Mouse (Mus musculus): ENCODE data around the gene Gm30083.

The Gm30083 gene

DNA sequence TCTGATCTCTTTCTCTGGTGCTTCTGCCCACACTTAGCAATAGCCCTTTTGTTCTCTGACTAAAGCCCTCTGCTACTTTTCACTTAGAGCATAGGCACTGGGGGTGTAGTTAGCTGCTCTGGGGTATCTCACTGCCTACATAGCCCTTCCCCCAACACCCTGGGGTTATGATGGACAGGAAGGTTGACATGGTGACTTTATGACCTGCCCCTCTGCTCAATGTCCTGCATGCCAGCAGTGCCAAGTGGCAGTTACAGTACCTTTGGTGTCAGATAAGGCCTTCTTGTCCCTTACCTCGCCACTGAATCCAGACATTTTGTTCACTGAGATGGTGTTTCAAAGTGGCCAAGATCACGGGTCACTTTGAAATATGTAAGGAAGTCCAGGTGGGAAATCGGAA, at the start of gene Gm30083:
Gene Gm30083 (minus strand): TSS at position 120 of the 400 bp plus-strand sequence.
- in situ Hi-C loops (cut with MboI, MseI): no loop called here

GRCm38 (mm10) chr14:34052516-34052915, 37.5 kb upstream of the Gm30083 start, which contains the start of gene Antxrl:
TSS of gene Antxrl (plus strand) at chr14:34052707.
- in situ Hi-C loops (cut with MboI, MseI): no loop called here

DNA sequence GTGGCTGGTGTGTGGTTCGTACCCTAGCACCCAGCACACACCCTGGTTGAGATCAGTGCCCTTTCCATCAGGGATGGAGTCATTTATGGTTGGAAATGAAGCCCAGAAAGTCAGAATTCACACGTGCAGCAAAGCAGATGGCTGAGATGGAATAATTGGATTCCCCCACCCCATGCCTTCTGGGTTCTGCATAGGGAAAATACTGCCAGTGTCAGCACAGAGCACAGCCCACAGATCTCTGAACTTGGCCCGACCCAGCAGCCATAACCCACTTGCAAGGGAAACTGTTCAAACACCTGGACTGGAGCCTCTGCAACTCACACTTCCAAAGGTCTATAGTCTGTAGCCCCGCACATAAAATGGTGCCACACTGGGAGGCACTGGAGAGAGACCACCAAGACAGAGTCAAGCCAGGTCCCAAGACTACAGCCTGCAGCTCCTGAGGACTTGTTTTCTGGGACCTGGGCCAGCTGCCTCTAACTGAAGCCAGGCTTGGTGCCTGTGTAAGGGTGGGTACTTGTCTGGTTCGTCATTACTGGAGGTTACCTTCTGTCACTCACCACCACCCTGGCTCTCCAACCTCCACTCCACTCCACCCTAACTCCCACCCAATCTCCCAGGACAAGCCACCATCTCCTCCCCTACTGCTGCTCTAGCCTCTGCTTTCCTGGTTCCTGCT, 35.3 kb upstream of the Gm30083 start:
- in situ Hi-C loops (cut with MboI, MseI): no loop called here

DNA sequence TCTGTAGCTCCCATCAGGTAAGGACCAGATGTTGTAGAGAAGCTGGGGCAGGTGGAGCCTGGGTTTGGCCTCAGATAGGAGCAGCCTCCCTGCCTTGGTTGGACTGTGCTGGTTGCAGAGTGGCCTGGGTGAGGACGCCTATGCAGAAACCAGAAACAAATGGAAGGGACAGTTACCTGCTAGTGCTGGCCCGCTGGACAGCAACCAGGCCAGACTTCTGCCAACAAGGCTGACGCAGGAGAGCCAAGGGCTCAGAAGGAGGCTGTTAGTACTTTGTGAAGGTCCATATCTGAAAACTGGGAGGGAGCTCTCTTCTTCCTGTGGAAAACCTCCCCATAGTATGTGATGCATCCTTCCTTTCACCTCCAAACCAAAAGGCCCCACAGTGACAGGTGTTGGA, 28.4 kb upstream of the Gm30083 start:
- in situ Hi-C loops (cut with MboI, MseI): no loop called here

DNA sequence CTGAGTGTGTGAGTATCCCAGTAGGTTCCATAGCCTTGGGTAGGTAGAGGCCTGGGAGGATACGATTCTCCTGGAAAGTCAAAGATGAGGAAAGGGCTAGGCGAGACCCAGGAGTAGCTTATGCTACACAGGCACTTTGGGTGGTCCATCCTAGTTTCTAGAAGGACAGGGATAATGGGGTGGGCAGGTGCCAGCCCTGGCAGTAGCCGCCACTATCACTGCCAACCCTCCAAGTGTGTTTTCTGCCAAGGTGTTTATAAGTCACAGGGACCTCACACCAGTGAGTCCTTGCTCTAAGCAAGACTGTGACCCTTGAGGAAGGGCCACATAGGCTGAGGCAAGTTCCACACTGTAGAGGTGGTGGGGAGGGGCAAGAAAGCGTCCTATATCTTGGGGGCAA, 26.3 kb upstream of the Gm30083 start:
- in situ Hi-C loops (cut with MboI, MseI): no loop called here

GRCm38 (mm10) chr14:34033841-34034610, 19.0 kb upstream of the Gm30083 start:
- in situ Hi-C loops (cut with MboI, MseI): no loop called here

GRCm38 (mm10) chr14:34026710-34027109, 11.7 kb upstream of the Gm30083 start:
- in situ Hi-C loops (cut with MboI, MseI): loop anchor here (10.0 kb wide), 1 partner anchor 1558 kb away; no protein-coding TSS in a partner anchor

DNA sequence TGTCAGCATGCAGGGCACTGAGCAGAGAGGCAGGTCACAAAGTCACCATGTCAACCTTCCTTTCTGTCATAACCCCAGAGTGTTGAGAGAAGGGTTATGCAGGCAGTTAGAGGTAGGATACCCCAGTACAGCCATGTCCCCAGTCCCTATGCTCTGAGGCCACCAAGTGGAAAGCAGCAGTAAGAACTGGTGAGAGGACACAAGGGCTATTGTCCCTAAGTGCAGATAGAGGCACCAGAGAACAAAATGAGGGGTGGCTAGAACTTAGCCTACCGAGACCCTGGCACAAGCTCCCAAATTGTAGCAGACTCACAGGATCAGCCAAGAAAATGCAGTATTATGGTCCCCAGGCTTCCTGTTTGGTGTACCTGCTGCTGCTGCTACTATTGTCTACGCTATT, 2.0 kb upstream of the Gm30083 start:
- in situ Hi-C loops (cut with MboI, MseI): no loop called here

DNA sequence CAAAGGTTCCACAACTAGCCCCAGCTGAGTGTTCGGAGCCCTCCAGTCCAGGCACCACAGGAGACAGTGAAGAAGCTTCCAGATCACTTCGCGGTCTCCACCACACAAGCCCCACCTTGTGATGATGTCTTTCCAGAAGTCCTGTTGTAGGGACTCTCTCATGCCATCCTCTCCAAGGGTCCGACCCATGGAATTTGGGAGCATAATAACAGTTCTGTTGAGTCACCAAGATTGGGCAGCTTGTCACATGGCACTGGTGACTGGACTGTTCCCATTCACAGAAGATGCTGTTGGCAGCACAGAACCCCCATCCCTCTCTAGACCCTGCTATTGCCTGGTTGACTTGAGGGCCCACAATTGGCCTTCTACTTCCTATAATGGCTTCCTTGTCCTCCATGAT, 1.4 kb upstream of the Gm30083 start, which contains the start of gene Gm5460:
Gene Gm5460 (plus strand): TSS at position 378 of the 400 bp plus-strand sequence.
- in situ Hi-C loops (cut with MboI, MseI): no loop called here

DNA sequence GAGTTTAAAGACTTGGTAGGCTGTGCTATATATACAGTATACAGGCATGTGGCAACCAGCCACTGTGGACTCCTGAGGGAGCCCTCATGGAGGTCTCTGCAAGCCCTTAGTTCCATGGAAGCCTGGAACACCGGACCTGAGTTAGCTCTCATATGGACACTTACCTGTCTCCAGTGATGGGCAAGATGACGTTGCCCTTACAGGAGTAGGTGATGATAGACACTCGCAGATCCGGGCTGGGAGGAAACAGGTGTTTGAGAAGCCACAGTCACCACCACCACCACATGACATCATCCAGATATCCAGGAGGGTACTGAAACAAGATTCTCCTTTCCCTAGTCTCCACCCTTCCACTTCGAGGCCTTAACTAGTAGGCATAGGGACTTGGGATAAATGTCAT, 12.6 kb downstream of the Gm30083 start:
- in situ Hi-C loops (cut with MboI, MseI): no loop called here

GRCm38 (mm10) chr14:34001445-34001844, 13.5 kb downstream of the Gm30083 start:
- in situ Hi-C loops (cut with MboI, MseI): no loop called here

GRCm38 (mm10) chr14:34000076-34000475, 14.9 kb downstream of the Gm30083 start:
- in situ Hi-C loops (cut with MboI, MseI): no loop called here

DNA sequence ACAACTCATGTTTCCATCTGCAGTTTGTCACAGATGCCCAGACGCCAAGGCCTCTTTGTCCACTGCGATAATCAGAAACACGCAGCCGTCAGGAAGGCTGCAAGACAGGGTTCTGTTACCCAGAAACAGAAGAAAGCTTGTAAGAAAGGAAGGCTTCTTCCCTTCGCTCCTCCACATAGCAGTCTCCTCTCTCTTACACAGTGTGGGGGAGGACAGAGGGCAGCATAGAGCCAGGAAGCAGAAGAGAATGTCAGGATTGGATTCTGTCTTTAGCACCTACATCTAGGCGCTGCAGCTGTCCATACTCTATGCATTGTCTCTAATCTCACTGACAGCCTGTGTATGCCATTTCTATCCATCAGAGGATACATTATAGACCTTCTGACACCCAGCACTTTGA, 17.6 kb downstream of the Gm30083 start:
- in situ Hi-C loops (cut with MboI, MseI): no loop called here

DNA sequence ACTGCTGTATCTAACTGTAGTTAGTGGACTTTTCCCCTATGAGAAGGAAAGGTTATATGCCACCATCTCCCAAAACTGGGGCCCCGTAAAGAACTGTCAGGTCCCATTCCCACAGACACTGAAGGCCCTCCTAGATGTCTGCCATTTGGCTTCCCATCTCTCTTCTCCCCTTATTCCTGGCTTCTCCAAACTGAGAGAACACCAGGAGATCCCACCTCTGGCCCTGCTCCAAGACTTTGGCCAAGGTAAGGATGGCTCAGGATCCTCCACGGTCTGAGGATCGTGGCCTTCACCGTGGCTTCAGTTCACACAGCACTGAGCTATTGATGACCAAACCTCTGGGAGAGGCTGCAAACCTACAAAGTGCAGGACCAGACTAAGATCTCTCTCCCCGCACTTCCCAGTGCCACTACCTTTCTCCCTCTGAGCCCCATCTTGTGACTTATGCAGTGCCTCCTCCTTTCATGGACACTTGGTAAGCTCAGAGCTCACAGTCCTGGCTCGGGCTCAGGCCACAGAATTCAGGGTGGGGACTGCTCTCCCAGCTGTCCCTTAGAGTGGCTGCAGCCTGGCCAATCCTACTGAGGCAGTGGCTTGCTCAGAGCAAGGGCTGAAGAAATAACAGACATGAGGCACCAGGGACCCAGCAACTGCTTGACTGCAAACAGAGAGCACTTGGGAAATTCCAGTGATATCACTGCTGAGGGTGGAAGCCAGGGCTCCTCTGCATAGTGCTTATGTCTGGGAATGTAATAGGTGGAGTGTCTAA, 21.3 kb downstream of the Gm30083 start:
- in situ Hi-C loops (cut with MboI, MseI): no loop called here

- in situ Hi-C loops (cut with MboI, MseI): no loop called here
Observed at GRCm38 (mm10) chr14:33993051-33993450, 21.9 kb downstream of the Gm30083 start.

DNA sequence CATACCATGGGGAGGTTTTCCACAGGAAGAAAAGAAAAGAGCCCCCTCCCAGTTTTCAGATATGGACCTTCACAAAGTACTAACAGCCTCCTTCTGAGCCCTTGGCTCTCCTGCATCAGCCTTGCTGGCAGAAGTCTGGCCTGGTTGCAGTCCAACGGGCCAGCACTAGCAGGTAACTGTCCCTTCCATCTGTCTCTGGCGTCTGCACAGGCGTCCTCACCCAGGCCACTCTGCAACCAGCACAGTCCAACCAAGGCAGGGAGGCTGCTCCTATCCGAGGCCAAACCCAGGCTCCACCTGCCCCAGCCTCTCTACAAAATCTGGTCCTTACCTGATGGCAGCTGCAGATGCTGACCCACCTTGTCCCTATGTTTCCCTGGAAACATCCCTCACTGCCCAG, 23.0 kb downstream of the Gm30083 start:
- in situ Hi-C loops (cut with MboI, MseI): no loop called here

DNA sequence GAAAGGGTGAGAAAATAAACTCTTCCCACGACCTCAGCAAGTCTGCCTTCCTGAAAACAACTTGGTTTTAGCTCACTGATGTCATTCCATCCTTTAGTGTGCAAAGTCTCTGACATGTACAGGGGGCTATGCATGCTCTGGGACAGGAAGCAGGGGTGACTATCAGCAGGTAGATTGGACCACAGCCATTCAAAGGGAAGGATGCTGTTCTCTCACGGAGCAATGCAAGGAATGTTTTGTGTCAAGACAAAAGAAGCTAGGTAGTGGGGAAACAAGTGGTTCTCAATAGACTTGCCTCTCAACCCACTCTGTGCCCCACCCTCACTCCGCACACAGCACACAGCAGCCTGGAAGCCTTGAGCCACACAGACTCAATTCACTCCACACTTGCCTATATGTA, 25.8 kb downstream of the Gm30083 start:
- in situ Hi-C loops (cut with MboI, MseI): no loop called here

DNA sequence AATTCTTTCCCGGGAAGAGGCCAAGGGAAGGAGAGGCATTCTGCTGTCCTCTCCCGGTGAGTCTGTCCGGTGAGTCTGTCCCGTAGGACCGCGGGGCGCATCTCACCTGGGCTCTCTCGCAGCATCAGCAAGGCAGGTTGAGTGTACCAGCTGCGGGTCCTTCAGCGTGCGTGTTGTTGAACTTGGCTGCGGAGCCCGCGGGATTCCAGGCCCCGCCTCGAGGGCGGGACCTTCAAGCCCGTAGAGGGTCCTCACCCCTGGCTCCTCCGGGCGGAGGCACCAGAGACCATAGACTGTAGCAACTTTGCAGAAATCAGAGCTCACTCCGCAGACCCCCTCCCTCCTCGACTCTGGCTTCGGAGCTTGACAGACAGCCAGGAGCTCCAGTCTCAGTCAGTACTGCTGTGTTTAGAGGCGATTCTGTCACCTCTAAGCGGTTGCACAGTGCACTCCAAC, 36.4 kb downstream of the Gm30083 start, which contains the start of gene Zfp488:
Gene Zfp488 (minus strand): TSS at position 161 of the 456 bp plus-strand sequence.
- in situ Hi-C loops (cut with MboI, MseI): no loop called here

DNA sequence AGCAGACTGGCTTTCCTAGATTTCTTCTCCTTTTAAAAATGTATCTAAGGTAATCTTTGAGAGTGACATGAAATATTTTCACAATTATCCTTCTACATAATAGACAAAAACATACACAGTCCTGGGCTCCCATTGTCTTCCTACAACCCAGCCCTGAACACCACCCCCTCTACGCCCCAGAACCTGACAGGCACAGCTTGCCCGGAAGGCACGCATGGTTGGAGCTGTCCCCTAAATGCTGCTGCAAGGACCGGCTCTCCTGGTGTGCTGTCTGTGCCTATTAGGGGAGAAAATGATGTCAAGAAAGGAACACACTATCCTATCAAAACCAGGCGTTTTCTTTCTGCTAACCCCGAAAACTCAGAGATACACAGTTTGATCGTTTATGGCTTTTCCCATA, 37.2 kb downstream of the Gm30083 start:
- in situ Hi-C loops (cut with MboI, MseI): no loop called here

GRCm38 (mm10) chr14:33974752-33975151, 40.2 kb downstream of the Gm30083 start:
- in situ Hi-C loops (cut with MboI, MseI): no loop called here

DNA sequence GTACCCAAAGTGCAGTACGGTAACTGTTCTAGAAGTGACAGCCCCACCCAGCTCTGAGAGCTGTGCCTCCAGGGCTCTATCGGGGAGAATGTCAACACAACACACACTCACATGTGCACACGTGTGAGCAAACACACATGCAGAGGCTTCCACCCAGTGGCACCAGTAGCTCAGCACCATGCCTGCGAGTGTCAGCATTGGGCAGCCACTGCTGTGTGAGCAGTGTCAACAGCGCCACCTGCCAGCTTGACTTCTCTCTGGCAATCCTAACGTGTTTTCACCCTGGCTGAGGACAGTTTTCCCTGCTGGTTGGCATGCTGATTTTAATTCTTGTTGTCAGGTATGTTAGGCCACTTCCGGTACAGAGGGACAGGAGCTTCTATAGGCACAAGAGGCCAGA, 42.3 kb downstream of the Gm30083 start:
- in situ Hi-C loops (cut with MboI, MseI): no loop called here

DNA sequence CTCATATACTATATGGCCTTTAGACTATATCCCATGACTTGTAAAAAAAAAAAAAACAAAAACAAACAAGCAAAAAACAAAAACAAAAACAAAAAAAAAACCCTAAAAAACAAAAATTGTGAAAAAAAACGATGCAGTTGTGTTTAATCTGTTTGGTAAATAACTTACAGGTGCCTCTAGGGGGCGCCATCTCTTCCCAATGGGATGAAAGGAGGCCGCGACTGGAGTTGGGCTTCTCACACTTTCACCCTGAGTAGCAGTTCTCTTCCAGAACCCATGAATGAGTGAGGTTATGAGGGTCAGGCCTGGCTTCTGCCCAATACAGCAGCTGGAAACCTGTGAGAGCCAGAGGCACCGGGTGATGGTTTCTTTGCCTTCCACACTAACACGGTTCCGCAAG, 49.3 kb downstream of the Gm30083 start:
- in situ Hi-C loops (cut with MboI, MseI): no loop called here

Measured in regulatory T cell (primary cell).